Mouse (Mus musculus) neural tube, embryonic 14.5 days (tissue): Measurements from ENCODE around the gene Slc38a3. TPM values are rescaled to one million over a fixed set of nuclear protein-coding genes. Genes with fewer than 3 reads are reported as not detected.
A peak's percentile ranks its signal among the peaks of the same experiment; 100 is the strongest.

Experiments
- ATAC-seq: fragments of 200-750 bp; cut with Nextera tagmentation; 2 replicates; pipeline ENCODE4 v1.8.0; 2017; ENCODE audit warnings: low read depth, mild to moderate bottlenecking, moderate TSS enrichment, moderate library complexity
- H3K27ac ChIP-seq: fragments of 300-500 bp; sonication (generic); 2 replicates; pipeline ENCODE4 v1.5.1; 2014; ENCODE audit warnings: low read depth, mild to moderate bottlenecking, control low read depth, low read length, moderate library complexity, mixed read lengths
- H3K27me3 ChIP-seq: fragments of 300-500 bp; sonication (generic); 2 replicates; pipeline ENCODE4 v1.6.1; 2014; ENCODE audit warnings: low read length; ENCODE audit not compliant: control insufficient read depth, insufficient read depth
- H3K36me3 ChIP-seq: fragments of 300-500 bp; sonication (generic); 2 replicates; pipeline ENCODE4 v1.6.1; 2014; ENCODE audit warnings: low read length, mixed read lengths; ENCODE audit not compliant: control insufficient read depth, insufficient read depth
- H3K4me1 ChIP-seq: fragments of 300-500 bp; sonication (generic); 2 replicates; pipeline ENCODE4 v1.6.1; 2014; ENCODE audit warnings: low read length; ENCODE audit not compliant: control insufficient read depth, insufficient read depth
- H3K4me2 ChIP-seq: fragments of 300-500 bp; sonication (generic); 2 replicates; pipeline ENCODE4 v1.6.1; 2014; ENCODE audit warnings: mild to moderate bottlenecking, low read depth, low read length, control low read depth
- H3K4me3 ChIP-seq: fragments of 300-500 bp; sonication (generic); 2 replicates; pipeline ENCODE4 v1.5.1; 2014; ENCODE audit warnings: low read depth, low read length, control low read depth, mixed read lengths
- H3K9ac ChIP-seq: fragments of 300-500 bp; sonication (generic); replicated peaks from 2 replicates; pipeline ENCODE4 v1.6.1; 2014; ENCODE audit warnings: low read depth, mild to moderate bottlenecking, control low read depth, low read length, mixed read lengths
- H3K9me3 ChIP-seq: fragments of 300-500 bp; sonication (generic); 2 replicates; pipeline ENCODE4 v1.6.1; 2016; ENCODE audit warnings: low read length; ENCODE audit not compliant: control insufficient read depth
- WGBS: fragments of 180-500 bp; shearing (Covaris S2); extraction: QIAGEN DNeasy Blood & Tissue Kit; methylation state at CpG from one replicate; pipeline ENCODE4 v1.1.7; 2014; 5-methylcytosine and 5-hydroxymethylcytosine counted together
- polyA plus RNA-seq: library from polyadenylated mRNA; unstranded; fragments of >200 nt; fragmentation: Nextera tagmentation; extraction: Ambion mirVana; gene quantifications from 2 replicates; pipeline ENCODE4 v1.2.1, GENCODE M21; 2014

Slc38a3 gene
- 31.3 and 36.6 TPM in 2 replicates for polyA plus RNA-seq

DNA sequence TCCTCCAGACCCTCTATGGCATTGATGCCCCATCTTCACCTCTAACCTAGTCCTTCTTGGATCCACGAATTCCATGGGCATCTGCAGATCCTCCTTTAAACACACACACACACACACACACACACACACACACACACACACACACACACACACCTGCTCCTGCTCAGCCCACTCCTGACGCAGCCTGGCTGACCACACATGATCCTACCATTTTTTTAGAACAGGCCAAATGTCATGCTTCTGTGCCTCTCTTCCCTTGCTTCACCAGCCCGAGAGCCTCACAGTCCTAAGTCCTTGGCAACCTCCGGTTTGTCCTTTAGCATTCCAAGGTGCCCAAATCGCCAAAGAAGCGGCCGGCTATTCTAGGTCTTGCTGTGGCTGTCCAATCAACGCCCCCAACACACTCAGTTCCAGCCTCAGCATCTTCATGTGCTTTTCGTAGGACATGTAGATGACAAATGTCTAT, at the start of gene Slc38a3:
Gene Slc38a3, minus strand, starts transcription at position 51 of the 466 bp plus-strand sequence.
- ATAC-seq = no peak
- no peak within 1 kb of the TSS for H3K9ac ChIP-seq

DNA sequence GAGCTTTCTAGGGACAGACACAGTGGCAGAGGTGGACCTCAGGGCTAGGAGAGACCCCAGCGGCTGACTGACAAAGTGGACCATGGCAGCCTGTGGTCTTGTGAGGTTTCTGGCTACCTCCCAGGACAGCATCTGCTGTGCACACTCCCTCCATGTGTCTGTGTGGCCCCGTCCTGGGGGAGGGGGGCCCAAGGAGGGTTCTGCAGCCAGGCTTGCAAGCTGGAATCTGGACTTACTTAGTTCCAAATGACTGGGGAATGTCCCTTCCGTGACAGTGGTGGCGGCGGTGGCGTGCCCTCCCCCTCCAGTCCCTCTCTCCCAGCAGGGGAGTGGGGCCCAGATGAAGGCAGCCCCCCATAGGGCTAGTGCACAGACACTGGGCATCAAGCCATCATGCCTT, 47.6 kb upstream of the Slc38a3 start:
- H3K4me3 ChIP-seq = no peak overlapping the region
- H3K27ac ChIP-seq = no peak overlapping the region
- H3K36me3 ChIP-seq = no peaks in the 10 kb centered on the region
- ATAC-seq = no peak
- no peak overlapping the region for H3K9ac ChIP-seq
- H3K4me1 ChIP-seq = peaks cover 5% of the 10 kb centered on the region; the same call in 1 of the 2 replicates
- no peaks in the 10 kb centered on the region for H3K9me3 ChIP-seq
- 56% methylated on average over 6 of the region's 6 CpGs for WGBS
- H3K4me2 ChIP-seq = no peak overlapping the region
- no peaks in the 10 kb centered on the region for H3K27me3 ChIP-seq

More for the DNA sequence above, at the start of gene Slc38a3:
- peaks cover 15% of the 10 kb centered on the region; the same call in 1 of the 2 replicates for H3K4me1 ChIP-seq
- no peaks in the 10 kb centered on the region for H3K36me3 ChIP-seq
- peaks cover 17% of the 10 kb centered on the region for H3K27me3 ChIP-seq
- no peak within 1 kb of the TSS for H3K27ac ChIP-seq
- 89% methylated on average over 9 of the region's 9 CpGs for WGBS
- H3K4me2 ChIP-seq = no peak within 1 kb of the TSS
- H3K4me3 ChIP-seq = no peak within 1 kb of the TSS
- no peaks in the 10 kb centered on the region for H3K9me3 ChIP-seq

- ATAC-seq = no peak
- WGBS = 87% methylated on average over 2 of the region's 2 CpGs
- Histone ChIP-seq H3K4me3 (no peak overlapping the region), H3K4me2 (no peak overlapping the region), H3K9ac (no peak overlapping the region), H3K36me3 (no peaks in the 10 kb centered on the region), H3K4me1 (peaks cover 5% of the 10 kb centered on the region; the same call in 1 of the 2 replicates), H3K9me3 (no peaks in the 10 kb centered on the region), H3K27ac (no peak overlapping the region), H3K27me3 (no peaks in the 10 kb centered on the region)
Measured at GRCm38 (mm10) chr9:107715632-107716031, 46.3 kb upstream of the Slc38a3 start.

DNA sequence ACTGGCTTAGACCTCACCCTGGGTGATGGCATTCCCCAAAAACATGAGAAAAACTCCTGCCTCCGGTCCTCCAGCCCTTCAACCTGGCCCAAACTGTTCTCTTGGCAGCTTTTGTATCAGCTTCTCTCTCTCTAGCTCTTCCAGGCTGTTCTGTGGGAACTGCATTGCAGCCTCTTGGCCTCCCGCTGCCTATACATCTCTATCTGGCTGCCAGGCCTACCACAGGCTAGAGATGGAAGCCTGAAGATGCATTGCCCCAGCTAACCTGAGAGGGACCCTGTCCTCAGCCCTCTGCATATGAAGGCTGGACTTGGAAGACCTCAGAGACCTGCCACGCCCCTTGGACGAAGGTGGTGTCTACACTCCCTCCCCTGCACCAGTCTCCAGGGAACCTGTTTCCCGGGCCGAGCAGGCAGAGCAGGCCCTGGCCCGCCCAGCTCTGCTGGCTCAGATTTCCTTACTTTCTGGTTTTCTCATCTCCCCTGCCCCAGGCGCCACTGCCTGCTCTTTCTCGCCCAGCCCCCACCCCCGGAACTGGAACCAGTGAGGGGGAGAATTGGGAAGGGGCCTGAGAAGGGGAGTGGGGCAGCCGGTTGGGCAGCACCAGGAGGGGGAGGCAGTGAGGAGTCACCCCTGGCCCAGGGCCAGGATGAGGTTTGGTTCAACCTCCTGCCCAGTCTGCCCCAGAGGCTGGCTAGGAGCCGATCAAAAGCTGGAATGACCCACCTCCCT, 45.1 kb upstream of the Slc38a3 start:
- Histone ChIP-seq H3K4me3 (no peak overlapping the region), H3K4me1 (peaks cover 8% of the 10 kb centered on the region; the same call in 1 of the 2 replicates), H3K9me3 (no peaks in the 10 kb centered on the region), H3K9ac (no peak overlapping the region), H3K36me3 (no peaks in the 10 kb centered on the region), H3K27ac (no peak overlapping the region), H3K27me3 (no peaks in the 10 kb centered on the region; the same call in 1 of the 2 replicates), H3K4me2 (no peak overlapping the region)
- WGBS = 17% methylated on average over 12 of the region's 12 CpGs
- ATAC-seq = no peak

GRCm38 (mm10) chr9:107709697-107710483, 40.6 kb upstream of the Slc38a3 start, which contains the start of gene Sema3f:
Gene Sema3f, minus strand, starts transcription at chr9:107710475.
- 1% methylated on average over 39 of the region's 86 CpGs for WGBS
- H3K4me1 ChIP-seq = peaks cover 19% of the 10 kb centered on the region
- no peaks in the 10 kb centered on the region for H3K9me3 ChIP-seq
- peaks cover 3% of the 10 kb centered on the region; the same call in 1 of the 2 replicates for H3K27me3 ChIP-seq
- H3K9ac ChIP-seq = peak within 1 kb of the TSS; percentile 88
- peak within 1 kb of the TSS; percentile 79 for H3K4me3 ChIP-seq
- peak; percentile 72 for ATAC-seq
- peak within 1 kb of the TSS; percentile 88 for H3K4me2 ChIP-seq
- peak within 1 kb of the TSS; percentile 77 for H3K27ac ChIP-seq
- H3K36me3 ChIP-seq = no peaks in the 10 kb centered on the region

- Histone ChIP-seq H3K4me1 (peaks cover 16% of the 10 kb centered on the region), H3K4me3 (peak overlapping the region; percentile 79), H3K27ac (peak overlapping the region; percentile 77), H3K9me3 (no peaks in the 10 kb centered on the region), H3K27me3 (peaks cover 3% of the 10 kb centered on the region; the same call in 1 of the 2 replicates), H3K36me3 (no peaks in the 10 kb centered on the region), H3K4me2 (peak overlapping the region; percentile 88), H3K9ac (peak overlapping the region; percentile 88)
- ATAC-seq = peak; percentile 18; the same call in 1 of the 2 replicates
- 0% methylated on average over 39 of the region's 55 CpGs for WGBS
Measured at GRCm38 (mm10) chr9:107709096-107709696, 39.9 kb upstream of the Slc38a3 start.

- Histone ChIP-seq H3K4me2 (peak overlapping the region; percentile 88), H3K27me3 (peaks cover 3% of the 10 kb centered on the region; the same call in 1 of the 2 replicates), H3K27ac (peak overlapping the region; percentile 82), H3K9me3 (no peaks in the 10 kb centered on the region), H3K4me1 (peaks cover 17% of the 10 kb centered on the region), H3K4me3 (peak overlapping the region; percentile 79), H3K36me3 (0 out of 2 replicates have a peak, but pooled peaks cover 3% of the 10 kb centered on the region), H3K9ac (peak overlapping the region; percentile 88)
- no peak for ATAC-seq
- WGBS = 3% methylated on average over 21 of the region's 21 CpGs
Measured at GRCm38 (mm10) chr9:107708439-107709095, 39.2 kb upstream of the Slc38a3 start.

DNA sequence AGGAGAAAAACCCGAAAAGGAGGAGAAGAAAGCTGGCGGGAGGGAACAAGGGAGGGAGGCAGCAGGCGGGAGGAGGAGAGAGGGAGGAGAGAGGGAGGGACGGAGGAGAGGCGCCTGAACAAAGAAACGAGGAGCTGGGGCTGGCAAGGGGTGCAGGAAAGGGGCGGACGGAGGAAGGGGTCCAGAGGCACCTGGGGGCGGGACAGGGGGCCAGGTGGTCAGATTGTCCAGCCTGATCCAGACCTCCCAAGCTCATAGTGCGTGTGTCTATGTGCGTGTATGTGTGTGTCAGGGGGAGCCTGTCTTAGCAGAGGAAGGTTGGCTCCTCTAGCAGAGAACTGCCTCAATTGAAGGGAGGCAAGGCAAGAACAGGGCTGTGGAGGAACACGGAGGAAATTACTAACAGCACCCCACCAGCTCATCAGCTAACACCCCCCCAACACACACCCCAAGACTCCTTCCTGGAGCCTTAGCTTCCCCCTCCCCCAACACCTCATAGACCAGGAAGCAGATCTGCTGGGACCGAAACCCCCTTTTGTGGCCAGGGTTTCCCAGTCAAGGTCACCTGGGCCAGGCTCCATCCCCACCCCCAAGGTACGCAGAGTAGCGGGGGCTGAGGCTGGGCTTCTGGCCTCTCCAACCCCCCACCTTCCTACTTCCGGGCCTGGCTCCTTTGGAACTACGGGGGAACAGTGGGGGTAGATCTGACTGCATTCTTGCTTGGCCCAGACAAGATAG, 38.5 kb upstream of the Slc38a3 start:
- H3K9ac ChIP-seq = peak overlapping the region; percentile 88
- 0 out of 2 replicates have a peak, but pooled peaks cover 3% of the 10 kb centered on the region for H3K36me3 ChIP-seq
- ATAC-seq = peak; percentile 19
- H3K27me3 ChIP-seq = peaks cover 3% of the 10 kb centered on the region; the same call in 1 of the 2 replicates
- peak overlapping the region; percentile 88 for H3K4me2 ChIP-seq
- 2% methylated on average over 17 of the region's 17 CpGs for WGBS
- H3K9me3 ChIP-seq = no peaks in the 10 kb centered on the region
- peak overlapping the region; percentile 79 for H3K4me3 ChIP-seq
- H3K27ac ChIP-seq = peak overlapping the region; percentile 82
- peaks cover 19% of the 10 kb centered on the region for H3K4me1 ChIP-seq
